Mouse (Mus musculus) forebrain, embryonic 10.5 days (tissue): ENCODE measurements around the gene Srgap2. TPM values are rescaled to one million over a fixed set of nuclear protein-coding genes. Genes with fewer than 3 reads are reported as not detected.

Experiments used
- DNase-seq: peaks from one replicate; pipeline ENCODE4 v3.0.0-alpha.2; 2017; ENCODE audit warnings: low spot score; ENCODE audit errors: extremely low spot score
- H3K27ac ChIP-seq: fragments of 300-500 bp; sonication (generic); 2 replicates; pipeline ENCODE4 v1.5.1; 2016; ENCODE audit warnings: mild to moderate bottlenecking
- H3K27me3 ChIP-seq: fragments of 300-500 bp; sonication (generic); 2 replicates; pipeline ENCODE4 v1.6.1; 2016; ENCODE audit warnings: mild to moderate bottlenecking; ENCODE audit not compliant: poor library complexity, severe bottlenecking
- H3K36me3 ChIP-seq: fragments of 300-500 bp; sonication (generic); replicated peaks from 2 replicates; pipeline ENCODE4 v1.6.1; 2016; ENCODE audit warnings: mild to moderate bottlenecking, moderate library complexity
- H3K4me1 ChIP-seq: fragments of 300-500 bp; sonication (generic); 2 replicates; pipeline ENCODE4 v1.6.1; 2016
- H3K4me3 ChIP-seq: fragments of 300-500 bp; sonication (generic); 2 replicates; pipeline ENCODE4 v1.5.1; 2016; ENCODE audit warnings: mild to moderate bottlenecking, moderate library complexity
- H3K9me3 ChIP-seq: fragments of 300-500 bp; sonication (generic); 2 replicates; pipeline ENCODE4 v1.6.1; 2016; ENCODE audit warnings: mild to moderate bottlenecking, moderate library complexity
- WGBS: fragments of 180-500 bp; shearing (Covaris S2); methylation state at CpG from one replicate; pipeline ENCODE4 v1.1.7; 2016; 5-methylcytosine and 5-hydroxymethylcytosine counted together
- polyA plus RNA-seq: library from polyadenylated mRNA; unstranded; fragments of >200 nt; fragmentation: Nextera tagmentation; extraction: Ambion mirVana; gene quantifications from 2 replicates; pipeline ENCODE4 v1.2.1, GENCODE M21; 2016

Srgap2 gene
- polyA plus RNA-seq, 1 experiment from 2014 or later = 19.1 TPM

GRCm38 (mm10) chr1:131364432-131364831 lies 162.7 kb downstream of the Srgap2 start:
- H3K36me3 ChIP-seq = peaks cover 19% of the 10 kb centered on the region
- 92% methylated on average over 3 of the region's 3 CpGs for WGBS
- no peak for DNase-seq
- H3K27me3 ChIP-seq = no peaks in the 10 kb centered on the region
- no peaks in the 10 kb centered on the region for H3K9me3 ChIP-seq
- no peak overlapping the region for H3K27ac ChIP-seq
- H3K4me1 ChIP-seq = peaks cover 6% of the 10 kb centered on the region; the same call in 1 of the 2 replicates
- H3K4me3 ChIP-seq = no peak overlapping the region

- DNase-seq = no peak
- Histone ChIP-seq H3K4me1 (peaks cover 6% of the 10 kb centered on the region; the same call in 1 of the 2 replicates), H3K4me3 (no peak overlapping the region), H3K27ac (no peak overlapping the region), H3K27me3 (no peaks in the 10 kb centered on the region), H3K9me3 (no peaks in the 10 kb centered on the region), H3K36me3 (peaks cover 19% of the 10 kb centered on the region)
- 85% methylated on average over 3 of the region's 3 CpGs for WGBS
Measured at GRCm38 (mm10) chr1:131363887-131364286, 163.3 kb downstream of the Srgap2 start.

GRCm38 (mm10) chr1:131362089-131362488 lies 165.1 kb downstream of the Srgap2 start:
- WGBS = 93% methylated on average over 2 of the region's 2 CpGs
- no peaks in the 10 kb centered on the region for H3K9me3 ChIP-seq
- peaks cover 19% of the 10 kb centered on the region for H3K36me3 ChIP-seq

GRCm38 (mm10) chr1:131360800-131361199 lies 166.4 kb downstream of the Srgap2 start:
- DNase-seq = no peak
- Histone ChIP-seq H3K27me3 (no peaks in the 10 kb centered on the region), H3K27ac (no peak overlapping the region), H3K9me3 (no peaks in the 10 kb centered on the region), H3K4me1 (peaks cover 2% of the 10 kb centered on the region; the same call in 1 of the 2 replicates), H3K36me3 (peaks cover 29% of the 10 kb centered on the region), H3K4me3 (no peak overlapping the region)
- 93% methylated on average over 3 of the region's 3 CpGs for WGBS

More at GRCm38 (mm10) chr1:131362089-131362488, 165.1 kb downstream of the Srgap2 start:
- Histone ChIP-seq H3K27me3 (no peaks in the 10 kb centered on the region), H3K27ac (no peak overlapping the region), H3K4me1 (peaks cover 6% of the 10 kb centered on the region; the same call in 1 of the 2 replicates), H3K4me3 (no peak overlapping the region)
- DNase-seq = no peak

- H3K4me3 ChIP-seq = no peak overlapping the region
- no peak overlapping the region for H3K27ac ChIP-seq
- H3K36me3 ChIP-seq = peaks cover 41% of the 10 kb centered on the region
- no peaks in the 10 kb centered on the region for H3K9me3 ChIP-seq
- WGBS = 100% methylated on average over 1 of the region's 1 CpGs
- no peaks in the 10 kb centered on the region for H3K4me1 ChIP-seq
- H3K27me3 ChIP-seq = no peaks in the 10 kb centered on the region
- DNase-seq = no peak
Measured at GRCm38 (mm10) chr1:131359609-131360008, 167.5 kb downstream of the Srgap2 start.

- H3K4me1 ChIP-seq = no peaks in the 10 kb centered on the region
- WGBS = 83% methylated on average over 1 of the region's 1 CpGs
- no peaks in the 10 kb centered on the region for H3K27me3 ChIP-seq
Measured at GRCm38 (mm10) chr1:131357213-131357612, 169.9 kb downstream of the Srgap2 start.

GRCm38 (mm10) chr1:131351436-131351835 lies 175.7 kb downstream of the Srgap2 start:
- peaks cover 74% of the 10 kb centered on the region for H3K36me3 ChIP-seq
- no peaks in the 10 kb centered on the region for H3K27me3 ChIP-seq
- H3K27ac ChIP-seq = no peak overlapping the region; the same call in 1 of the 2 replicates
- WGBS = 84% methylated on average over 2 of the region's 2 CpGs
- 0 out of 2 replicates have a peak, but pooled peaks cover 6% of the 10 kb centered on the region for H3K4me1 ChIP-seq
- no peak overlapping the region for H3K4me3 ChIP-seq
- H3K9me3 ChIP-seq = no peaks in the 10 kb centered on the region
- no peak for DNase-seq

More at GRCm38 (mm10) chr1:131357213-131357612, 169.9 kb downstream of the Srgap2 start:
- Histone ChIP-seq H3K4me3 (no peak overlapping the region), H3K27ac (no peak overlapping the region), H3K9me3 (no peaks in the 10 kb centered on the region), H3K36me3 (peaks cover 33% of the 10 kb centered on the region)
- DNase-seq = no peak

GRCm38 (mm10) chr1:131349993-131350510 lies 177.1 kb downstream of the Srgap2 start:
- H3K36me3 ChIP-seq = peaks cover 75% of the 10 kb centered on the region
- no peak overlapping the region for H3K27ac ChIP-seq
- WGBS = 83% methylated on average over 1 of the region's 1 CpGs
- no peaks in the 10 kb centered on the region for H3K27me3 ChIP-seq
- no peak overlapping the region for H3K4me3 ChIP-seq
- no peak for DNase-seq
- H3K4me1 ChIP-seq = 0 out of 2 replicates have a peak, but pooled peaks cover 6% of the 10 kb centered on the region
- no peaks in the 10 kb centered on the region for H3K9me3 ChIP-seq

GRCm38 (mm10) chr1:131347708-131348107 lies 179.4 kb downstream of the Srgap2 start:
- no peaks in the 10 kb centered on the region for H3K27me3 ChIP-seq
- H3K27ac ChIP-seq = no peak overlapping the region
- H3K4me1 ChIP-seq = 0 out of 2 replicates have a peak, but pooled peaks cover 6% of the 10 kb centered on the region
- no peak overlapping the region for H3K4me3 ChIP-seq
- H3K9me3 ChIP-seq = no peaks in the 10 kb centered on the region
- 82% methylated on average over 2 of the region's 2 CpGs for WGBS
- H3K36me3 ChIP-seq = peaks cover 77% of the 10 kb centered on the region
- no peak for DNase-seq

- WGBS = 79% methylated on average over 1 of the region's 1 CpGs
- no peaks in the 10 kb centered on the region for H3K9me3 ChIP-seq
- DNase-seq = no peak
- H3K27me3 ChIP-seq = no peaks in the 10 kb centered on the region
- H3K4me1 ChIP-seq = 0 out of 2 replicates have a peak, but pooled peaks cover 6% of the 10 kb centered on the region
- H3K36me3 ChIP-seq = peaks cover 77% of the 10 kb centered on the region
- no peak overlapping the region for H3K4me3 ChIP-seq
- H3K27ac ChIP-seq = no peak overlapping the region
Measured at GRCm38 (mm10) chr1:131346916-131347555, 180.1 kb downstream of the Srgap2 start.

GRCm38 (mm10) chr1:131345422-131346419 lies 181.4 kb downstream of the Srgap2 start:
- H3K9me3 ChIP-seq = no peaks in the 10 kb centered on the region
- H3K4me3 ChIP-seq = no peak overlapping the region
- no peak for DNase-seq
- WGBS = 90% methylated on average over 5 of the region's 5 CpGs
- no peak overlapping the region for H3K27ac ChIP-seq
- H3K27me3 ChIP-seq = no peaks in the 10 kb centered on the region
- H3K4me1 ChIP-seq = 0 out of 2 replicates have a peak, but pooled peaks cover 6% of the 10 kb centered on the region
- H3K36me3 ChIP-seq = peaks cover 78% of the 10 kb centered on the region

GRCm38 (mm10) chr1:131344691-131345090 lies 182.5 kb downstream of the Srgap2 start:
- Histone ChIP-seq H3K4me3 (no peak overlapping the region), H3K27me3 (no peaks in the 10 kb centered on the region), H3K9me3 (no peaks in the 10 kb centered on the region), H3K4me1 (0 out of 2 replicates have a peak, but pooled peaks cover 6% of the 10 kb centered on the region), H3K27ac (no peak overlapping the region), H3K36me3 (peaks cover 69% of the 10 kb centered on the region)
- no peak for DNase-seq
- WGBS = 88% methylated on average over 2 of the region's 2 CpGs
